Mouse (Mus musculus) layer of hippocampus, adult 9-10 months (tissue): Measurements from ENCODE around the gene Socs7.

ENCODE experiments used
- DNase-seq: peaks from one replicate; pipeline ENCODE4 v3.0.0; 2022; ENCODE audit warnings: low spot score

Gene Socs7

GRCm38 (mm10) chr11:97442891-97443675, 80.7 kb downstream of the Socs7 start:
- no peak for DNase-seq

- no peak for DNase-seq
Observed at GRCm38 (mm10) chr11:97445596-97445995, 83.2 kb downstream of the Socs7 start.

GRCm38 (mm10) chr11:97445999-97446511, 83.7 kb downstream of the Socs7 start:
- DNase-seq, result no peak

GRCm38 (mm10) chr11:97447979-97448378, 85.6 kb downstream of the Socs7 start:
- DNase-seq, result no peak
